Mouse (Mus musculus) urinary bladder, postnatal 4 days (tissue): Measurements from ENCODE around the gene Mknk1.

Source experiments
- DNase-seq, 2 experiments: peaks; one replicate each; pipeline ENCODE4 v3.0.0; 2021 to 2022; ENCODE audit warnings: low spot score in 2 of 2

The Mknk1 gene

DNA sequence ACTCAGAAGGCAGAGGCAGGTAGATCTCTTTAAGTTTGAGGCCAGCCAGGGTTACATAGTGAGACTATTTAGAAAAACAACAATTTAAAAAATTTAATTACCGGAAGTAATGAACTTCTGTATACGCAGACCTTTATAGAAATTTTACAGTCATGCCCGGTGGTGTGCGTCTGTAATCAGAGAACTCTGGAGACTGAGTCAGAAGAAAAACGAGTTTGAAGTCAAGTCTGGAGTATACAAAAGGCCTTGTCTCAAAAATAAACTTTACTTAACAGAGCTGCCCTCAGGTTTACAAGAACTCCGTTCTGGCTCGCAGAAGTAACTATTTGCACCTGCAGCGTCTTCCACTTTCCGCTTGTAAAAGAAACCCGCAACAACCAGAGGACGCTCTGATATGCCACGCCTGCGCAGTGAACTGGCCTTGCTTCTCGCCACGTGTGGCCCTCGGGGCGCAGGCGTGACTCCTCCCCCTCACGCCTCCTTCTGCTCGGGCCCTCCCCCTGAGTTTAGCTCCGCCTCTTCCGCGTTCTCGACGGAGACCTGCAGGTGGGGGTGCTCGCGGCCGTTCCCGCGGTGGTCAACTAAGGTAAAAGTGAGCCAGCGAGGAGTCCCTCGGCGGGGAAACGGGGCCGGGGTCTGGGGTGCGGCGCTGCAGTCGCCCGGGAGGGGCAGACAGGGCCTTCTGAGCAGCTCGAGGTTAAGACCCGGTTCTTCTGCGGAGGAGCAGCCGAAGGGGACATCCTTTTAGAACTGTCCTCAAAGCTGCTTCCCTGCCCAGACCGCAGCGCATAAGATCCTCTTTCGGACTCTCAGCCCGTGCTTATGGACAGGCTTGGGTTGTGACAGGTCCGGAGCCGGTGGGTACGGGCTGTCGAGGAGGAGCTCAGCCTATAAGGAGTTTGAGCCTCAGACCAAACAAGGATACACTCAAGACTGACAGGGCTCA is at the start of gene Mknk1:
Gene Mknk1 (plus strand): TSS at position 503 of the 946 bp plus-strand sequence.
- DNase-seq: peak; percentile 88 to 94

DNA sequence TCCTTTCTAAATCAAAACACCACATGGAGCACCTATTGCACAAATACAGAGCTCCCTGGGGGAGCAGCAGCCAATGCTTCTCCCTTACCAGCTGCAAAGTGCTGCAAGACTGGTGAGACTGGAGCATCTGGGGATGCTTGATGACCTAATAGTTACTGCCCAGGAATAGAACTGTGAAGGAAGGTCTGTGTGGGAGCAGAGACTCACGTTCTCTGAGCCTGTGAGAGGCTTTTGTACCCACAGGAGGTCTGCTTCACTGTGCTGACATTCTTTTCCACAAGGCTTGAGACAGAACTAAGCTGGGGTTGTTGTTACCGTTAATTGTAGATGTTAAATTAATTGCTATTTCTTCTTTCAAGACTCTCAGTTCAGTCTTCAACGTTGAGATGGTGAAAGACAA is 48.1 kb upstream of the Mknk1 start:
- no peak for DNase-seq

DNA sequence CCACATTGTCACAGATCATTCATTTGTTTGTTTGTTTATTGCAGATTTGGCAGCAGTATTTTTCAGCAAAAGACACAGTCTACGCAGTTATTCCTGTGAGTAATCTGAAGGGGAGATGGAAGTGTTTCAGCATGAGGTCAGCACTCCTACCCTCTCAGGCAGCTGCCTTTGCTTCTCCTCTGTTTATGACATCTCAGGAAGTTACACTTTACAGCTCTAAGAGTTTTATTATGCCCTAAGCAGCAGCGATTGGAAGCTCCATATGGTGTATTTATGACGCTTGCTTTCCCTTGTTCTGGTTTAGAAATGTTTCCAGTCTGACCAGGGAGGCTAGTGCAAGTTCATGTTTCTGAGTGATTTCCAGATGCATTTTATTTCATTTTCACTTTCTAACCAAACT is 43.6 kb upstream of the Mknk1 start:
- DNase-seq: no peak

DNA sequence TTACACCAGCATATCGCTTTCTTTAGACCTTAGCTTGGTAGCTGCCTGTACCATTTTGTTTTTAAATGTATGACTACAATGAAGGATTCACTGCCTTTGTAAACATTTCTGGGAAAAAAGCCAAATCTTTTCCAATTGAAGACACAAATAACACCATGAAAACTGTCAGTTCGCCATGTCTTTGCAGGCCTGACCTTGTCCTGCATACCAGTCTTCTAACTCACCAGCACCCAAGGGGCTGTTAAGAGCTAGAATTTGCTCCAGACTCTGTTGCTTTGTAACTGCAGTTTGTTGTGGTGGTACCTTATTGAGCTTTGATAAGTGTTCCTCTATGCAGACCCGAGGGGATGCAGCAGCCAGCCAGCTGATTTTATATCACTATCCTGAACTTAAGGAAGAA is 39.0 kb upstream of the Mknk1 start:
- no peak for DNase-seq

DNA sequence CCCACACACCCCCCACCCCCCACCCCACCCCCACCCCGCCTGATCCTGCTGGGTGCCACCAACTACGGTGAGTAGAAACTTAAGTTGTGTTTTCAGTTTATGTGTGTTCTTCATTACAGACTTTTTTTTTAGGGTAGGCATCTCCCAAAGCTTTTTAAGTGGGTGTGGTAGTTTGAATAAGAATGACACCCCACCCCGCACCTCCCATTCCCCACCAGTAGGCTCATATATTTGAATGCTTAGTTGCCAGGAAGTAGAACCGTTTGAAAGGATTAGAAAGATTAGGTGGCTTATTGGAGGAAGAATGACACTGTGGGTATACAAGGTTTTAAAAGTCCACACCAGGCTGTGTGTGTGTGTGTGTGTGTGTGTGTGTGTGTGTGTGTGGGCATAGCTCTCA is 26.7 kb upstream of the Mknk1 start:
- no peak for DNase-seq

DNA sequence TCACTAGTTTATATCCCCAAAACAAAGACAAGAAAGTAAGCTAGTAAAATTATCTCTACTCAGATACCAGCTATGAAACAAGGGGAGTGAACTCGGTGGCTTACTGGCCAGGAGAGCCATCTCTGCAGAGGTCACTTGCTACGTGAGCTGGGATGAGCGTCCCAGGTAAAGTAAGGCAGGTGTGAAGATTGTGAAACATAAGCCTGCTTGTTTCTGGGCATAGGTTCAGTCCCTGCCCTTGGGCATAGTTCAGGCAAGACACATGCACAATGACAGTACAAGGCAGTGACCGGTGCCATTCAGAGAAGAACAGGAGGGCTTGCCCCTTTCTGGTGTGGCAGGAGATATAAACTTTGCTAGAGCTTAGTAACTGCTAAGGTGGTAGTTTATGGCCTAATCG is 23.4 kb upstream of the Mknk1 start:
- DNase-seq: no peak

DNA sequence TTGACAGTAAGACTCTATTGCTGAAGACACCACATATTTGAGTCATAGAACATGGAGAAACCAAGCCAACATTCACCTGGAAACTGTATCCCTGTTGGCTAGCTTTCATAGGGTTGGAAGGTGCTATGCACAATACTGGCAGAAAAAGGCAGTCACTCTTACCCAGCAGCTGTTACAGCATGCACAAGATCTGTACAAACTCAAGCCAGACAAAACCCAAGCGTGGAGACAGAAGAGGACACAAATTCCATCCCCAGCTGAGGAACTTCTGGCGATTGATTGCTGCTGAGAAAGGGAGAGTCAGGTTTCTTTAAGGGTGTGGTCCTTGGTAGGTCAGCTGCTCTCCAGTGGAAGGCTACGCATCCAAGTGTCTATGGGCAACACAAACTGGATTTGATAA is 18.8 kb upstream of the Mknk1 start:
- no peak for DNase-seq

DNA sequence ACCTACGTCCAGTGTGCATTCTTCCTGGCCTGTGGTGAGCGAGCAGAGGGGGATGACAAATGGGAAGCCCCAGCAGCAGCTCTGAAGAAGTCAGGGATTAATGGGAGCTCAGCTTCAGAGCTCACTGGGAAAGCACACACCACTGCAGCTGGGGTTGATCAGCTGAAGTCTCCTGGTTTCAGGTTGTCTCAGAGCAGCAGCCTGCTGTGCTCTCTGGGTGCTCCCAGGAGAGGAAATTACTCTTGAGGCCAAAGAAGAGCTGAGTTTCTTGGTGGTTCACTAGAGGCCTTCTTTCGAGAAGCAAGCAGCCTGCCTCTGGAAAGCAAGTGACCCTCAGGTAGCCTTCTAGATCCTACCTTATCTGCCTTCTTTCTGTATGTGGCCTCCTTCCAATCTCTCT is 18.1 kb upstream of the Mknk1 start:
- peak in 1 of 2 experiments; percentile 6 for DNase-seq

DNA sequence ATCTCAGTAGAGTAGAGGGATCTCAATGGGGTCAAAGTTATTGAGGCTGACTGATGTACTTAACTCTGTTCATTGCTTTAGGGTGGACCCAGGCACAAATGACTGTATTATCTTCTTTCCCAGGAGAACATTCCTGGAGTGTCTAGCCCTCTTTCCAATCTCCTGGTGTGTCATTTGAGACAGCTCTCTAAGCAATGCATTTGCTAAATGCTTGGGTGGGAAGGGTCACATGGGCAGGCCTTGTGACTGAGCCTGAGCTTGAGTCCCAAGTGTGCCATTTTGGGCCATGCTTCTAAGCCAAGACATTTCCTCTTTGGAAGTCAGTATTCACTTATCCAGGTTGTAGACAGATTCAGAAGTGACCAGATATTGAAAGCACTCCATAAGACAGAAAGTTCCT is 17.6 kb upstream of the Mknk1 start:
- DNase-seq: peak in 1 of 2 experiments; percentile 4

DNA sequence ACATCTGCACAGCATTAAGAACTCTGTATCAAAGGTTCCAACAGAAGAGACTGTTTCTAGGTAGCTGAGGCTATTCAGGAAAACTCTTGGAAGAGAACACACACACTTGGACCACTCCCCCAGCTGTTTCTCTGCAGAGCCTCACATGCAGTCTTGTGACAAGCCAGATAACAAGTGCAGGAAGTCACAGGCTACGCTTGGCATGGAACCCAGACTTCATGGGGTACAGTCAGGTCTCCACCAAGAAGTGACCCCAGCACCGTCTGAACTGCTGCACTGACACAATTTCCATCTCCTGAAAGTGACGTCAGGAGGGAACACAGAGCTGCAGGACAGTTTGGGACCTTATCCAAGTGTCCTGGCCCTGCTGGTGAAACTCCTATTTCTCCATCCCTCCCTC is 17.1 kb upstream of the Mknk1 start:
- DNase-seq: no peak

DNA sequence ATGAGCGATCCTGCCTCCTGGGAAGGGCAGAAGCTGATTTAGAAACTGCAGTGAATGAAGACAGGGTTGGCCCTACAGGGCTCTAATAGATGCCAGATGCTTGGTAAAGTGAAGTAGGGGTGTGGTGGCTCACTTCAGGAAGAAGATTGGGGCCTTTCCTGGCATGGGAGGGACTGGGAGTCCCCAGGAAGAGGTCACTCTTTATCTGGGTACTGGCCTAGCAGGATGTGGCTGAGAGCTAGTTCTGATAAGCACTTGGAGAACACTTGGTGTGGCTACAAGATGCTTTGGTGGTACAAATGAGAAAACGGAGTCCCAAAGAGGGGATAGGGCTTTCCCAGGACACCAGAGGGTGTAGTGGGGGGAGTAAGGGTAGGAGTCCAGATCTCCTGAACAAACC is 14.8 kb upstream of the Mknk1 start:
- no peak for DNase-seq

DNA sequence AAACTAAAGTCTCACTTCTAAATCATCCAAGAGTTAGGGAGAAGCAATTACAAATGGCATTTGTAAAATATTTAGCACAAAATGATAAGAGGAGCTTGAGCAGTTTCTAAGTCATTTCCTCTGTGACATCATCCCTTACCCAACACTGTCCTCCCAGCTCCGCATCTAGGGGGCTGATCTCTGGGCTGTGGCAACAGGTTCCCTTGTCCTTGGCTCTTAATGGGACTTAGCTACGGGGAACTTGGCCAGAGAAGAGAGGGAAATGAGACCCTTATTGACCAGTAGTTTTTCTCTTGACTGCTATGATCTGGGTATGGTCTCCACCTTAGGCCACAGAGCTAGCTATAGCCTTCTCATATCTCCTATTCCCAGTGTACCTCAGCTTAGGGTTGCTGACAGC is 13.7 kb upstream of the Mknk1 start:
- DNase-seq: no peak

DNA sequence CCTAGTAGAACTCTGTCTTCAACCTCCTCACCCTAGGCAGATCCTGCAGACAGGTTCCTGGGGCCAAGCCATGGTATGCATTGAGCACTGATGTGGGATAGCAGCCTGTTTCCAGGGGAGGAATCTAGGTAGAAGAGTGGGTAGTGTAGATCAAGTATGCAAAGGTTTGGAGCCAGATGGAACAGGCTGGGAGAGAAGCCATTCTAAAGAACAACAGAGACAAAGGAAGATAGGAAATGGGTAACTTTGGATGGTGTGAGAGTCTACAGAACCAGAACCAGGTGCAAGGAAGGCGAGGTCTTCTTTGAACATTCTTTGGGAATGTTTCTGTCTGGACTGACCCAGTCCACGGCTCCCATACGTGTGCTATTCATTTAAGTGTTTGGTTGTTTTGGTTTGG is 11.9 kb upstream of the Mknk1 start:
- DNase-seq: no peak

DNA sequence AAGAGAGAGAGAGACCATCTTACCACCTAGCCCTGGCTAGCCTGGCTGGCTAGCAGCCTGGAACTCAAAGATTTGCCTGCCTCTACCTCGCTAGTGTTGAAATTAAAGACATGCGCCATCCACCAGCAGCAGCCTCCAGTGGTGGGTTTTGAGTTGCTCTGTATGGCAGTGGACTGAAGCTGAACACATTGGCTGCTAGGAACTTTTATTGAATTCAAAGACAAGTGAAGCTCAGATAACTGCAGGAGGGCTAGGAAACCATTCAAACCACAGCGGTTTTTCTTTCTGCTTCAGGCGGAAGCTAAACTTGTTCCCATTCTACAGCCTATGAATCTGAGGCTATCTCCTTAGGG is 11.5 kb upstream of the Mknk1 start:
- DNase-seq: no peak

DNA sequence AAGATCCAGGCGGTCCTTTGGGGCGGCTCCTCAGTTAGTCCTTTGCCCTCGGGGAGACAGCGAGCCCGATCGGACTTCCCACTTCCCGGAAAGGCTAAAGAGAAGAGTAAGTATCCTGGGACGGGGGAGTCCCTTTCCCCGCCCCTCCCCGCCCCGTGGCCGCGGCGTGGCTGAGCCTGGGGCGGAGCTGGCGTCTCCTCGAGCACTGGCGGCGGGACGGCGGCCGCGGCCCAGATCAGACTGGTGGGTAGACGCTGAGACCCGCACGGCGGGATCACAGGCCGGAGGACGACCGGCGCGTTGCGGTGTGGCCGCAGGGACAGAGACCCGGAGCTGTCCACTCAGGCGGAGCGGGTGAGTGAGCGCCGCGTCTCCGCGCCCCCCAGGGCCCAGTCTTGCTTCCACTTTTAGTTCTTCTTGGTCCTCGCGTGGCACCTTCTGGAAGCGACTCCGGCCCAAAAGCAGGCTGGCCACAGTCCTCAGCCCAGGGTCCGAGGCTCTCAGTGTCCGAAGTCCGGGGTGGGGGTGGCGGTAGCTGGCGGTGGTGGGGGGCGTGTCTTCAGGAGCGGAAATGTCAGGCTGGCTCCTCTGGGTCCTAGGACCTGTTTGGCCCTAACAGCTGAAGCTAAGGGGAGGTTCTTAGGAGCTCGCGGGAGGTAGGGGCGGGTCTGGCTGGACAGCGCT is 11.0 kb upstream of the Mknk1 start, which contains the start of gene Mob3c:
Gene Mob3c (plus strand): TSS at position 205 of the 684 bp plus-strand sequence.
- peak; percentile 76 to 77 for DNase-seq

DNA sequence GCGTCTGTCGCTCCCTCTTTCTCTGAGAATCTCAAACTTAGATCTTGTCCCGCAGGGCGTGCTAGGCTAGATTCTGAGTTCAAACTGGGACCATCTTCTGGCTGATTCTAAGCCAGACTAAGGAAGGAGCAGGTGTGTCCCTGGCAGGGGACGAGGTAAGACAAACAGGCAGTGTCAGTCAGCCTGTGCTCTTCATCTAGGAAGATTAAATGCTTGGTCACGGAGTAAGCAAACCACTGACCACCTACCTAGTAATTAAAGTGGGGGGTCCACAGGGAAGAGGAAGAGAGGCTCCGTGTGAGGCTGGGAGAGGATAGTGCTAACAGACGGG is 10.5 kb upstream of the Mknk1 start:
- no peak for DNase-seq

DNA sequence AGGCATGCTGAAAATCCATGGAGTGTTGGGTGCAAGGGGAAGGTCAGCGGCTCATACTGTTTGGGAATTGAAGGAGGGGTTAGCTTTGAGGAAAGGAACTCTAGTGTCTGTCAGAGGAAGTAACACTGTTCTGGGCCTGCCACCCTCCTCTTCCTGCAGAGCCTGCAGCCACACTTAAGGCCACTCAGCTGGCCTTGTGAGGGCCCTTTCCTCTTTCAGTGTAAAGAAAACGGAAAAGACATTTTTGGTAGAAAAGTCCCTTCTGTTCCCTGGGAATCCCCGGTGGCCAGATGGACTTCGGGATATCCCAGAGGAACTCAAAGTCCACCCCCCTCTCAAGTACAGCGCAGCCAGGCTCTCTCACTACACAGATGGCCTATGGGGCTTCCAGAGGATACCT is 8.5 kb upstream of the Mknk1 start:
- no peak for DNase-seq

DNA sequence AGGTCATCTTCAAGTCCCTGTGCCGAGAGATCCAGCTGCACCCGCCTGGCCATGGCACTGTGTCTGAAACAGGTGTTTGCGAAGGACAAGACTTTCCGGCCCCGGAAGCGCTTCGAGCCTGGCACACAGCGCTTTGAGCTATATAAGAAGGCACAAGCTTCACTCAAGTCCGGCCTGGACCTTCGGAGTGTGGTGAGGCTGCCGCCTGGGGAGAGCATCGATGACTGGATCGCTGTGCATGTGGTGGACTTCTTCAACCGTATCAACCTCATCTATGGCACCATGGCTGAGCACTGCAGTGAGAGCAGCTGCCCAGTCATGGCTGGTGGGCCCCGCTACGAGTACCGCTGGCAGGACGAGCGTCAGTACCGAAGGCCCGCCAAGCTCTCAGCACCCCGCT is 7.8 kb upstream of the Mknk1 start:
- DNase-seq: no peak

DNA sequence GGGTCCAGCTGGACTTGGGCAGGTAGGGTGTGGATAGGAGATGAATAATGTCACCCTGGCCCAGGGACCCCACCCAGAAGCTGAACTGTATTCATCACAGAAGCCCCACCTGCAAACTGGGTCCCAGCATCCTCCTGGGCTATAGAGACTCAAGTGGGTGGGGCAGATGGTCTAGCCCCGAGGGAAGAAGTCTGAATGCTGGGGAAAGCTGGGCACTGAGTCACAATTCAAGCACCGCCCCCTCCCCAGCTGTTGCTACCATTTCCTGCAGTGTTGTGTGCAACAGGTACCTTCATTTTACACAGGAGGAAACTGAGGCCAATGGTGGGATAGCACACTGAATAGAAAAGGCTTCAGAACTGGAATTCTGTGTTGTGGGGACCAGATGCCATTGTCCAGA is 7.0 kb upstream of the Mknk1 start:
- DNase-seq: no peak

DNA sequence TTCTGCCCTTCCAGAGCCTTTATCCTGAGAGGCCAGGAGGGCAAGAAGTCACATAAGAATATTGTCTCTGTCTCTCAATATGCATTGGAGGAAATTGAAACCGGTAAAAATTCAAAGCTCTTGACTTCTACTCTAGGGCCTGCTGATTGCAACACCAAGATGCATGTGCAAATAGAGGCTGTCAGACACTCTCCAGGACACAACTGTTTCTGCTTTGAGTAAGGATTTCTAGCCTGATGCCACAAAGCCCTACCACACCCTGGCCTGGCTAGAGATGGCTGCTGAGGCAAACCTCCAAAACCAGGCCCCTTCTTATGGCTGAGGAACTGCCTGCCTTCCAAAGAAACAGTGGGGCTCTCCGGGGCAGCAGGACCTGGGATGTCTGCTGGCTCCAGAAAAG is 3.4 kb upstream of the Mknk1 start:
- no peak for DNase-seq

DNA sequence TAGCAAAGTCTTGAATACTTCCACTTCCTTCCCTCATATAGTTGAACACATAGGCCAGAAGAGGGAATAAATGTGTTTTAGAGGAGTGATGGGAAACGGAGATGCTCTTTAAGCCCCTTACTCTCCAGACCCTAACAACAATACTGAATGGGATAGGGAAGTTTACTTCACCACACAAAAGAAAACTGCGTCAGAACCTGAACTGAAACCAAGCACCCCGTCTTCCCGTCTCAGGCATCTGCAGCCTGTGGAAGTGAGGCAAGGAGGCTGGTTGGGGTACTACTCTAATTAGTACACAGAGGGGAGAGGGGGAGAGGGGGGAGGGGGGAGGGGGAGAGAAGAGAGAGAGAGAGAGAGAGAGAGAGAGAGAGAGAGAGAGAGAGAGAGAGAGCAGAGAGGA is 802 bp upstream of the Mknk1 start:
- DNase-seq: no peak

DNA sequence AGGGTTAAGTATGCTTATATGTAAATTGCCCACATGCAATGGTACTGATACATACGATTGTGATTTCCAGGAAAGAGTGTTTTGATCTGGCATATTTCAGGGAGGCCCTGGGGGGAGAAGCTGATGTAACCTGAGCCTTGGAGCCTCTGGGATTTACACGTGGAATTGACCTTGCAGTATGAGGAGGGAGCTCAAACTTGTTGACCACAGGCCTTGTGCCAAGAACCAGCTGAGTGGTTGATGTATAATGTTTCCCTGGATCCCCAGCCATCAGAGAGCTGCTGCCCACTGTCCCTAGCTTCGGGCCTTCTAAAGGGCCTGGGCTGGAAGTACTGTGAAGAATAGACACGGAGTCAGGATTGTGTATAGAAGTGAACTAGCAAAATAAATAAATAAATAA is 958 bp downstream of the Mknk1 start:
- DNase-seq: no peak

DNA sequence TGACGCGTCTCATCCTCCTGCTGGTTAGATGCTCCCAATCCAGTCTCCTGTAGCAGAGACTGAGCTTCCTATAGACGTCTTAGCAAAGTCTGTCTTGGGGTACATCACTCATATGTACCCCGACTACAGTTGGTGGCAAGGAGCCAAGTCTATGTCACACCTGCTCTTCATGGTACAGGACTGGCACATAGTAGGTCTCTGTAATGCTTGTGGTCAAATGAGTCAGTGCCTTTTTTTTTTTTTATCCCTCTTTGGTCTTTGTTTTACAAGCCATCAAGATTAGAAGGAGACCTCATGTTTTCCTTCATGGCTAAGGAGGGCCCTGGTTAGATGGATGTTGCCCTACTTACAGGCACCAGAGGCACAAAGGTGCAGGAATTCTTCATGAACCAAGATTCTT is 1.8 kb downstream of the Mknk1 start:
- DNase-seq: no peak
